Mouse (Mus musculus) T-helper 17 cell (primary cell): Measurements from ENCODE around the gene Gm13283.
"Not testable (repeated sequence)": the region's sequence is repeated elsewhere in the genome, so short reads cannot be mapped to it uniquely, and the experiment has no call there.

ENCODE experiments used
- in situ Hi-C, 2 experiments: fragments of 300-600 bp; cut with MboI, MseI; formaldehyde crosslinking; loops; 1 replicate in 1 of 2; 2 replicates in 1 of 2; pipeline ENCODE4 v1.15.1; 2025; ENCODE audit warnings: high pct_unique_total_duplicates in 2 of 2

Gm13283 gene

DNA sequence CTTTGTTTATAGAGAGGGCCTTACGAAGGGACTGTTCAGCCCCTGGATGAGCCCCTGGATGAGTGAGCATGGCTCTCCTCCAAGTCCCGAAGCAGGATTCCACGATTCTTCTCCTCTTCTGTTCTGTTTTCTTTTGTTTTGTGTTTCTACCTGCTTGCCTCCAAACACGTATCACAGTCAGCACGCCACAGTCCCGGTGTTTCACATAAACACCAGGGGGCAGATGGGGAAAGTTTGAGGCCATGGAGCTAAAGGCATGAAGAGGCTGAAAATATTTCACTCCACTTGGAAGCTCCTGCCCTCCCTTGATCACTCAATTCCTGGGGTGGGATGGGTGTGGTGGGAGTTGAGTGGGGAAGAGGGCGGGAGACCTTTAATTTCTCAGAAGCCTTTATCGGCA, 1.9 kb downstream of the Gm13283 start:
- in situ Hi-C loops: not testable (repeated sequence)

- in situ Hi-C loops: not testable (repeated sequence)
These were observed 2.4 kb downstream of the Gm13283 start for GRCm38 (mm10) chr4:88762341-88762740.

GRCm38 (mm10) chr4:88763384-88764018, 3.6 kb downstream of the Gm13283 start:
- in situ Hi-C loops: not testable (repeated sequence)

- in situ Hi-C loops: loop anchor here in 1 of 2 experiments (5.0 kb wide), 1 partner anchor 34 kb away; the partner anchor contains the start of gene Gm13288
These were observed 13.6 kb downstream of the Gm13283 start, which contains the start of gene Gm13290 for GRCm38 (mm10) chr4:88773534-88773933. Gene Gm13290 (plus strand): TSS chr4:88773834.

DNA sequence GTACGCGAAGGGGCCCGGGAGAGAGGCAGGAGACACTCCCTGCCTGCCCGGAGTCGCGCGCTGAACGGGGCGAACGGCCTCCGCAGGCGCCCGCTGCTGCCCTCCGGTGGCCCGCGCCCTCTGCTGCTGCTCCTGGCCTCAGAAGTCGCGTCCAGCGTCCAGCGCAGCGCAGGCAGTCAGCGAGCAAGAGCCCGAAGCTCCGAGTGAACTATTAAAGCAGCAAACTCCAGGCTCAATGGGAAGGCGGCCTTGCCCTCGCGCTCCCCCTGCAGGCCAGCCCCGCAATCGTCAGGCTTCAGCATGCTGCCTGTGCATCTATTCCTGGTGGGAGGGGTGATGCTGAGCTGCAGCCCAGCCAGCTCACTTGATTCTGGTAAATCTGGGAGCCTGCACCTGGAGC, 16.7 kb downstream of the Gm13283 start, which contains the start of gene Gm13289:
Gm13289 (plus strand) TSS at position 301 of the 400 bp plus-strand sequence.
- in situ Hi-C loops: not testable (repeated sequence)

DNA sequence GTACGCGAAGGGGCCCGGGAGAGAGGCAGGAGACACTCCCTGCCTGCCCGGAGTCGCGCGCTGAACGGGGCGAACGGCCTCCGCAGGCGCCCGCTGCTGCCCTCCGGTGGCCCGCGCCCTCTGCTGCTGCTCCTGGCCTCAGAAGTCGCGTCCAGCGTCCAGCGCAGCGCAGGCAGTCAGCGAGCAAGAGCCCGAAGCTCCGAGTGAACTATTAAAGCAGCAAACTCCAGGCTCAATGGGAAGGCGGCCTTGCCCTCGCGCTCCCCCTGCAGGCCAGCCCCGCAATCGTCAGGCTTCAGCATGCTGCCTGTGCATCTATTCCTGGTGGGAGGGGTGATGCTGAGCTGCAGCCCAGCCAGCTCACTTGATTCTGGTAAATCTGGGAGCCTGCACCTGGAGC, 19.6 kb downstream of the Gm13283 start, which contains the start of gene Gm13272:
Gm13272 (plus strand) TSS at position 301 of the 400 bp plus-strand sequence.
- in situ Hi-C loops: not testable (repeated sequence)

- in situ Hi-C loops: loop anchor here (10.0 kb wide), 2 partner anchors 84 to 744 kb away; no protein-coding TSS in a partner anchor
These were observed 20.4 kb downstream of the Gm13283 start for GRCm38 (mm10) chr4:88780320-88780719.

- in situ Hi-C loops: loop anchor here (10.0 kb wide), 2 partner anchors 83 to 743 kb away; no protein-coding TSS in a partner anchor
These were observed 21.9 kb downstream of the Gm13283 start, which contains the start of gene Ifnz for GRCm38 (mm10) chr4:88781831-88782230. Gene Ifnz (plus strand): TSS chr4:88782131.

- in situ Hi-C loops: loop anchor here (10.0 kb wide), 2 partner anchors 82 to 742 kb away; no protein-coding TSS in a partner anchor
These were observed 22.4 kb downstream of the Gm13283 start for GRCm38 (mm10) chr4:88782335-88782734.

DNA sequence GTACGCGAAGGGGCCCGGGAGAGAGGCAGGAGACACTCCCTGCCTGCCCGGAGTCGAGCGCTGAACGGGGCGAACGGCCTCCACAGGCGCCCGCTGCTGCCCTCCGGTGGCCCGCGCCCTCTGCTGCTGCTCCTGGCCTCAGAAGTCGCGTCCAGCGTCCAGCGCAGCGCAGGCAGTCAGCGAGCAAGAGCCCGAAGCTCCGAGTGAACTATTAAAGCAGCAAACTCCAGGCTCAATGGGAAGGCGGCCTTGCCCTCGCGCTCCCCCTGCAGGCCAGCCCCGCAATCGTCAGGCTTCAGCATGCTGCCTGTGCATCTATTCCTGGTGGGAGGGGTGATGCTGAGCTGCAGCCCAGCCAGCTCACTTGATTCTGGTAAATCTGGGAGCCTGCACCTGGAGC, 25.5 kb downstream of the Gm13283 start, which contains the start of gene Gm13276:
Gm13276 (plus strand) TSS at position 301 of the 400 bp plus-strand sequence.
- in situ Hi-C loops: loop anchor here (5.0 to 10.0 kb wide), 3 partner anchors 33 to 739 kb away; partner anchors contain the start of gene Gm13271 (in 2 of the 2)

DNA sequence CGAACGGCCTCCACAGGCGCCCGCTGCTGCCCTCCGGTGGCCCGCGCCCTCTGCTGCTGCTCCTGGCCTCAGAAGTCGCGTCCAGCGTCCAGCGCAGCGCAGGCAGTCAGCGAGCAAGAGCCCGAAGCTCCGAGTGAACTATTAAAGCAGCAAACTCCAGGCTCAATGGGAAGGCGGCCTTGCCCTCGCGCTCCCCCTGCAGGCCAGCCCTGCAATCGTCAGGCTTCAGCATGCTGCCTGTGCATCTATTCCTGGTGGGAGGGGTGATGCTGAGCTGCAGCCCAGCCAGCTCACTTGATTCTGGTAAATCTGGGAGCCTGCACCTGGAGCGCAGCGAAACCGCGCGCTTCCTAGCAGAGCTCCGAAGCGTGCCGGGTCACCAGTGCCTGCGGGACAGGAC, 28.5 kb downstream of the Gm13283 start, which contains the start of gene Gm13277:
Gm13277 (plus strand) TSS at position 231 of the 400 bp plus-strand sequence.
- in situ Hi-C loops: loop anchor here (5.0 to 10.0 kb wide), 3 partner anchors 36 to 736 kb away; partner anchors contain the start of gene Gm13271 (in 2 of the 2)

DNA sequence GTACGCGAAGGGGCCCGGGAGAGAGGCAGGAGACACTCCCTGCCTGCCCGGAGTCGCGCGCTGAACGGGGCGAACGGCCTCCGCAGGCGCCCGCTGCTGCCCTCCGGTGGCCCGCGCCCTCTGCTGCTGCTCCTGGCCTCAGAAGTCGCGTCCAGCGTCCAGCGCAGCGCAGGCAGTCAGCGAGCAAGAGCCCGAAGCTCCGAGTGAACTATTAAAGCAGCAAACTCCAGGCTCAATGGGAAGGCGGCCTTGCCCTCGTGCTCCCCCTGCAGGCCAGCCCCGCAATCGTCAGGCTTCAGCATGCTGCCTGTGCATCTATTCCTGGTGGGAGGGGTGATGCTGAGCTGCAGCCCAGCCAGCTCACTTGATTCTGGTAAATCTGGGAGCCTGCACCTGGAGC, 31.3 kb downstream of the Gm13283 start, which contains the start of gene Gm13278:
Gm13278 (plus strand) TSS at position 301 of the 400 bp plus-strand sequence.
- in situ Hi-C loops: not testable (repeated sequence)

- in situ Hi-C loops: not testable (repeated sequence)
These were observed 34.2 kb downstream of the Gm13283 start, which contains the start of gene Gm13275 for GRCm38 (mm10) chr4:88793936-88794675. Gene Gm13275 (plus strand): TSS chr4:88794487.

DNA sequence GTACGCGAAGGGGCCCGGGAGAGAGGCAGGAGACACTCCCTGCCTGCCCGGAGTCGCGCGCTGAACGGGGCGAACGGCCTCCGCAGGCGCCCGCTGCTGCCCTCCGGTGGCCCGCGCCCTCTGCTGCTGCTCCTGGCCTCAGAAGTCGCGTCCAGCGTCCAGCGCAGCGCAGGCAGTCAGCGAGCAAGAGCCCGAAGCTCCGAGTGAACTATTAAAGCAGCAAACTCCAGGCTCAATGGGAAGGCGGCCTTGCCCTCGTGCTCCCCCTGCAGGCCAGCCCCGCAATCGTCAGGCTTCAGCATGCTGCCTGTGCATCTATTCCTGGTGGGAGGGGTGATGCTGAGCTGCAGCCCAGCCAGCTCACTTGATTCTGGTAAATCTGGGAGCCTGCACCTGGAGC, 37.2 kb downstream of the Gm13283 start, which contains the start of gene Gm13279:
Gm13279 (plus strand) TSS at position 301 of the 400 bp plus-strand sequence.
- in situ Hi-C loops: not testable (repeated sequence)

- in situ Hi-C loops: not testable (repeated sequence)
These were observed 39.4 kb downstream of the Gm13283 start, which contains the start of gene Gm13285 for GRCm38 (mm10) chr4:88799365-88799764. Gene Gm13285 (plus strand): TSS chr4:88799665.

- in situ Hi-C loops: loop anchor here in 1 of 2 experiments (5.0 to 25.0 kb wide), 2 partner anchors 66 to 1916 kb away; no protein-coding TSS in a partner anchor
These were observed 43.0 kb downstream of the Gm13283 start, which contains the start of gene Gm13287 for GRCm38 (mm10) chr4:88802954-88803353. Gene Gm13287 (plus strand): TSS chr4:88803254.

DNA sequence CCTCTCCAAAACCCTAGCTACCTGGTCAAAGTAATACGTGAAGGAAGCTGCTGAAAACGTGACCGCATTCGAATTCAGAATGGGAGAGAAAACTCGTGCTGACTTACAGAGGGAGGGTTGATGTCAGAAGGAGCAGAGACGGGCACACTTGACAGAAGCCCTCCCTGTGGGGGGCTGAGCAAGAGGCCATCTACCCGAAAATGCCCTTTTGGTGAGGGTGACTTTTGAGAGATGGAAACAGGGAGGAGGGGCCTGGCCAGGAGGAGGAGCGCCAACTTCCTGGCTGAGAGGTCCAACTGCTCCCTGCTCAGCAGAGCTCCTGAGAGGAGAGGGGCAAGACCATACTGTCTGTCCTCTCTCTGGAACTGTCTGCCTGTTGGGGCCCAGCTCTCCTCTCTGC, 45.3 kb downstream of the Gm13283 start, which contains the start of gene Gm13288:
Gm13288 (plus strand) TSS at position 301 of the 400 bp plus-strand sequence.
- in situ Hi-C loops: loop anchor here in 1 of 2 experiments (5.0 to 25.0 kb wide), 2 partner anchors 33 to 1918 kb away; partner anchors contain the start of gene Gm13290

DNA sequence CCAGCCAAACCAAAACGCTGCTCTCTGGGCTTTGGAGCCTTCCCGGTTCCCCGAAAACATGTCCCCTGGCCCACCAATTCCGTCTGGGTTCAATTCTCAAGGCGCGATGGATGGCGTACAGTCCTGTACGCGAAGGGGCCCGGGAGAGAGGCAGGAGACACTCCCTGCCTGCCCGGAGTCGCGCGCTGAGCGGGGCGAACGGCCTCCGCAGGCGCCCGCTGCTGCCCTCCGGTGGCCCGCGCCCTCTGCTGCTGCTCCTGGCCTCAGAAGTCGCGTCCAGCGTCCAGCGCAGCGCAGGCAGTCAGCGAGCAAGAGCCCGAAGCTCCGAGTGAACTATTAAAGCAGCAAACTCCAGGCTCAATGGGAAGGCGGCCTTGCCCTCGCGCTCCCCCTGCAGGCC, 45.8 kb downstream of the Gm13283 start:
- in situ Hi-C loops: loop anchor here in 1 of 2 experiments (5.0 to 25.0 kb wide), 2 partner anchors 33 to 1918 kb away; partner anchors contain the start of gene Gm13290
